Mouse (Mus musculus) testis, adult 2 months (tissue): ENCODE measurements at regions not wholly inside any gene's neighbourhood (a gene's known extent, or its start where the extent isn't known, plus 50 kb on each side); places are given as distances from the start of the nearest gene placed in this dataset.

Experiments
- CTCF ChIP-seq: fragments of 200-500 bp; IDR thresholded peaks from 2 replicates; pipeline ENCODE4 v1.5.1; 2012; ENCODE audit warnings: low read depth, mild to moderate bottlenecking, inconsistent platforms, low read length, moderate library complexity; ENCODE audit not compliant: control insufficient read depth, insufficient read depth, insufficient replicate concordance
- POLR2A ChIP-seq: fragments of 200-500 bp; IDR thresholded peaks from 2 replicates; pipeline ENCODE4 v1.6.1; 2012; ENCODE audit warnings: low read depth, mild to moderate bottlenecking, inconsistent platforms, low read length, moderate library complexity; ENCODE audit not compliant: control insufficient read depth

- TF ChIP-seq CTCF (no peak), POLR2A (no peak)
Measured at GRCm38 (mm10) chr9:92130445-92130844, 62.3 kb upstream of the Plscr5 start.
